Mouse (Mus musculus) heart, postnatal 25 days (tissue): ENCODE data around the gene Cyp24a1. TPM values are rescaled to one million over a fixed set of nuclear protein-coding genes. Genes with fewer than 3 reads are reported as not detected.

Experiments
- DNase-seq: peaks from one replicate; pipeline ENCODE4 v3.0.0; 2022; ENCODE audit warnings: low spot score
- intact Hi-C: fragments of 180-260 bp; cut with DNase I; formaldehyde crosslinking; loops from one replicate; pipeline ENCODE4 v1.15.1; 2025
- total RNA-seq, 2 experiments: library from RNA; stranded (reverse); gene quantifications; 2 replicates each; pipeline ENCODE4 v1.2.3; 2021

Gene Cyp24a1
- total RNA-seq, result not detected

DNA sequence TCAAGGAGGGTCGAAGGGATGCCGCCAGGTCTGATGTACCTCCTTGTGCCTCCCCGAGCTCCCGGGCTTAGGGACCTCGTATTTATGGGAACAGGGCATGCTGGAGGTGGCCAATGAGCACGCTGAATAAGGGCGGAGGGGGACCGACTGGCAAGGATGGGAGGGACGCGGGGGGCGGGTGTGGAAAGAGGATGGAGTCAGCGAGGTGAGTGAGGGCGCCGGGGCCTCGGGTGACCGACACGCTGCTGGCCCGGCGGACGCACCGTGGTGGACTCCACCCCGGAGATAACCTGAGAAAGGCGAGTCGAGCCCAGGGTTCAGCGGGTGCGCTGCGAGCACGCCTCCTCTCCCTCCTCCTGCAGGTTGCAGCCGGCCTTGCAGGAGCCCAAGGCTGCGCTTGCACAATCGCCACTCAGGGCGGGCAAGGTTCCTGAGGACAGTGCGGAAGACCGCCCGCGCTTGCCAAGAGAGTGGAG, at the start of gene Cyp24a1:
Cyp24a1 (minus strand) TSS at position 55 of the 476 bp plus-strand sequence.
- intact Hi-C loops, result no loop called here
- peak; percentile 23 for DNase-seq

DNA sequence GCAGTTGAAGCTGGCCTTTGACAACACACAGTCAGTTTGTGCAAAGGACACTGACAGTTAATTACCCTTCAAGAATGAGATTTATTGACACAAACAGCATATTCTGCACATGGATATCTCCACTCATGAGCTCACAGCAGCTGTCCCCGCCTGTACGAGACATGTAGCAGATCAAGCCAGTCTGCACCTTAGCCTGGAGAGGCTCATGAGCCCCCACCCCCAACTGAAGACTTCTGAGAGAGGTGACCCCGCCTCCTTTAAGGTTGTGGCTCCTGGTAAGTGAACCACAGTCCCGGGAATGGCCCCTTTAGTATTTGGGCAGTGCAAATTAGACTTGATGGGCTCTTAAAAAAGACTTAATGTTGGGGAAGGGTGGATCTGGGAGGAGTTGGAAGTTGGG, 48.8 kb upstream of the Cyp24a1 start:
- intact Hi-C loops, result no loop called here

DNA sequence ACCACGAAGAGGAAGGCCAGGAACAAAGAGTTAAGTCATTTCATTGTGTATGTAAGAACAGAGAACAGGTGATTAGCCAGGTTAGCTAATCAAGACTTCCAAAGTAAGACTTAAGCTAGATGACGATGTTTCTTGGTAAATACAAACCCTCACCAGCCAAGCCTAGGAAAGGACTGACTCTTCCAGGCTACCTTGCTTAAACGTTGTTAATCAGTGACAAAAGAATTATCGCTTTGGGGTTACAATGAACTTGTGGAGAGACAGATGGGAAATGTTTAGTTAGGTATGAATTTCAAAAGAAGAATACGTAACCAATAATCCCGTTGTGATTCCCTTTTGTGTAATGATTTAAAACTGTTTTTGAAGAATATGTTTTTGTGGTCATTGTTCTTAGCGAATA, 48.0 kb upstream of the Cyp24a1 start:
- DNase-seq, result no peak
- intact Hi-C loops, result no loop called here

More for the DNA sequence above, 48.8 kb upstream of the Cyp24a1 start:
- no peak for DNase-seq

DNA sequence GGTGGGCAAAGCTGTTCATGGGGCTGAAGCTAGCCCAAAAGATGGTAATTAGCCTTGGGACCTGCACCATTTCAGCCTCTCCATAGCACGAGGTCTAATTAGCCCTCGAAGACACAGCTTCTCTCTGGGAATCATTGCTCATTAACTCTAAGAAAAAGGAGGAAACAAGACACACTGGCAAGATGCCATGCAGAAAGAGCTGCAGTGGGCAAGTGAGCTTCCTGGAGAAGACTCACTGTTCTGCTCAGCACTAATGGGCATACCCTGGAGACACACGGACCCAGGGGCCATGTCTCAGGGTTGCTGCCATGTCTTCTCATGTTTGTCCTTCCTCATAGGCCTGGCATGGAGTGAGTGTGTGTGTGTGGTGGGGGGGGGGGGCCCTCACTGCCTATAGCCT, 47.2 kb upstream of the Cyp24a1 start:
- no peak for DNase-seq
- intact Hi-C loops, result no loop called here

DNA sequence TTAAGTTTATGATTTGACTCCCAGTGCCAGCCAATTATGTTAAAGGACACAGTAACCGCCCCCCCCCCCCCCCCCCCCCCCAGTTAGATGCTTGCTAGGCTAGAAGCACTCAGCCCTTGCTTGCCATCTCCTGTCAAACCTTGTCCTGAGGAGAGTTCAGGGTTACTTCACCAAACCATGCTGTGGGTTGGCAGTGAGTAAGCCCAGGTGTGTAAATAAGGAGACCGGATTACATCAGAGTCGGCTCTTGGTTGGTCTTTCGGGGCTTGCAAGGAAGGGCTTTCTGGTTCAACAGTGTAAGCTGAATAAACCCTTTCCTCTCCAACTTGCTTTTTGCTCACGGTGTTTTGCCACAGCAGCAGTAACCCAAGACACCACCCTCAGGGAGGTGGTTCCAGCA, 46.7 kb upstream of the Cyp24a1 start:
- intact Hi-C loops, result no loop called here
- DNase-seq, result no peak

DNA sequence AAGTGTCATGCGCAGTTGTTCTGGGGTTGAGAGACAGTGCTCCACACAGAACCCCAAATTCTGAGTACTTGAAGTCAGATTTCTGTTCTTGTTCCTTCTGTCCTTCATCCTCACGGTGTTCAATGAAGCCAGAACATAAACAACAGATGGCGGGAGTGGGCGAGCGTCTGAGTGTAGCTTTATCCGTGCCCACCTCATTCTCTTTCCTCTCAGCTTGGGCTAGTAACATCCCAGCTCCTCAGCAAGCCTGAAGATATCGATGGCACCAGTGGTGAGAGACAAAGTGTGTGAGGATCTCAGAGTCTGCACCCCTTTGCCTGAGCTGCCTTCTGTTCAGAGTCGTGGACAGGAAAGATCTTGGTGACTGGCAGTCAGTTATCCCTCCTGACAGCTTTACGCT, 42.3 kb upstream of the Cyp24a1 start:
- intact Hi-C loops, result no loop called here
- DNase-seq, result no peak

DNA sequence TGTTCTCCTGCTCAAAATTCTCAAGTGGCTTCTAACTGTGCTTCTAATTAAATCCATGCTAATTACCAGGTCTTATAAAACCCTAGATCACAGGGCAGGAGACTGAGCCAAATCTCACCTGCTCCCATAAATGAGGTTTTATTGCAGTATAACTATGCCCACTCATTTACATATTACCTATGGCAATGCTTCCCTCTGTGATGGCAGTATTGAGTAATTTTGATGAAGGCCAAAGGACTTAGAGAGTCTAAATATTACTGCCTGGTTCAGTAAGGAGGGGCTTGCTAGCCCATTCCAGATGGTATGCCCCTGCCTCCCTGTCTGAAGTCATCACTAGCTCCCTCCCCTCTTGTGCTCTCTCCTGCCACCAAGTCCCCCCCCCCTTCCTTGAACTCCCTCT, 38.9 kb upstream of the Cyp24a1 start:
- intact Hi-C loops, result no loop called here

DNA sequence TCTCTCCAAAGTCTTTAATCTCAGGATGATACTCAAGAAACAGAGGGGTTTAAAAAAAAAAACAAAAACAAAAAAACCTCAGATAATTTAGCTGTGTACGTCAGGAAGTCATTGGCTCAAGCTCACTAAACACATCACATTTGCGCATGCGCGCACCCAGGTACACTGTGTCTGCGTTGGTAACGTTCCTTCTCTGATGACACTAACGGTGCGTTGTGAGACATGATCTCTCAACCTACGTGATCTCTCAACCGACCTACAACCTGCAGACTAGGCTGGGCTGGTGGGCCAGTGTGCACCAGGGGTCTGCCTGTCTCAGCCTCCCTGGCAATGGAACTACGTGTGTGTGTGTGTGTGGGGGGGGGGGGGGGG, 37.8 kb upstream of the Cyp24a1 start:
- no peak for DNase-seq
- intact Hi-C loops, result no loop called here

More for the DNA sequence above, 38.9 kb upstream of the Cyp24a1 start:
- no peak for DNase-seq

DNA sequence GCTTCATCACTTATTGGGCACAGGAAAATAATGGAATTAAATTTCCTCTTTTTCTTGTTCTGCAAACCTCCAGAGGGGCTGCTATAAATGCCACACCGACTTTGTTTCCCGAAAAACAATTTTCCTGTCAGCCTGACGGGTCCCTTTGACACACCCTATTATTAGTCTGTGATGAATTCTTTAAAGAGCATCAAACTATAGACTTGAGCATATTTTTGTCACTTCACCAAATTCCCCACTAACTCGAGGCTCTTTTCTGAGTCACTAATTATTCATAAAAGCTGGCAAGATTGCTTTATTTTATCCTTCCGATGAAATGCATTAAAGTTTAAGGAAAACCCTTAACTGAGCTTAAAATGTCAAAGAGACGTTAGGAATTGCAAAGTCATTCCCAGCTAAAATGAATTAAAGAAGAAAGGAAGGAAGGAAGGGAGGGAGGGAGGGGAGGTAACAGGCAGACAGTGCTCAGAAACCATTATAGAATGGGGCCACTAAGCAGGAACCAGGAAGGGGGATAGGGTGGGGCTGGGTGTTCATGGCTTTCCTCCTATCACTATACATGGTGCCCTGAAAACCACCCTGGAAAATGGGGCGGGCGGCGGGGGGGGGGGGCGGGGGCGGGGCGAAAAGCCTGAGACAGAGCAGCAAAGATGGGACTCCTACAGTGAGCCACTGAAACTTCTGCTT, 37.3 kb upstream of the Cyp24a1 start:
- intact Hi-C loops, result no loop called here
- no peak for DNase-seq

DNA sequence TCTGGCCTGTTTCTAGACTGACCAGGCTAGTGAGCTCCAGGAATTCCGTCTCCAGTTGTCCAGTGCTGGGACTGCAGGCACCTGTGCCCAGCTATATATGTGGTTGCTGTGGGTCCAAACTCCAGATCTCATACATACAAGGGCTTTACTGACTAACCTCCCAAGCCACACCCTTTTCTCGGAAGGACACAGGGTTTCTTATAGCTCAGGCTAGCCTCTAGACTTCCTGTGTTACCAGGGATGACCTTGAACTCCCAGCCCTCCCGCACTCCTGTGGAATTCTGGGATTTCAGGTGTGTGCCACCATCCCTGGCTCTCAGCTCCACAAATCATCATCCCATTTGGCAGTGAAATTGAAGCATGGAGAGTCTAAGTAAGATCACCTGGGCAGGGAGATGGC, 33.3 kb upstream of the Cyp24a1 start:
- no peak for DNase-seq
- intact Hi-C loops, result no loop called here

DNA sequence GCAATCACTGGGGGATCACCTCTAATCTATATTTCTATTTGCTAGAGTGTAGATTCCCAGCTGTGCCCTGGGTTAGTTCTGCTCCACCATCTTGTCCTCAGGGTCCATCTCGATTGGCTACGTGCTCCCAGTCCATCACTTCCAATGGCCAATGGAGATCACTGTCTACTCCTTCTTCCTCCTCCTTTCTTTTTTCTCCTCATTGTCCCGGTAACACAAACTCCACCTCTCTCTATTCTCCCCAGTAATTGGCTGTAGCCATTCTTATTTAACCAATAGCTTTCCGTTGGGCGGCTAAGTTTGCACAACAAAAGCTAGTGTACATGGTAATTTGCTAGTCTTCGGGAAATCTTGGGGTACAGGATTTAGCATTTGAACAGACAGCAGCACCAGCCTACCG, 32.8 kb upstream of the Cyp24a1 start:
- intact Hi-C loops, result loop anchor here (10.0 kb wide), 1 partner anchor 1685 kb away; no protein-coding TSS in a partner anchor

DNA sequence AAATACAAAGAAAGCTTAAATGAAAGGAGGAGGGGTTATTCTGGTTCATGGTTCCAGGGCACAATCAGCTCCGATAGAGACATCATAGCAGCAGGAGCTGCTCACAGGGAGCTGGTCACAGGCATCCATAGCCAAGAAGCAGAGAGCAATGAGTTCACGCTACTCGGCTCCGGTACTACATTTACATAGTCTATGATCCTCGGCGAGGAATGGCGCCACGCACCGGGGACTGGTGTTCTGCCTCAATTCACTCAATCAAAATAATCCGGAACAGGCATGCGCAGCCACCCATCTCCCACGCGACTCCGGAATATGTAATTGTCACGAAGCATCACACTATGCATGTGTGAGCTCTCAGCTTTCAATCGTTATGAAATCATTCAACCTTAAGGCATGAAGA, 31.1 kb upstream of the Cyp24a1 start:
- no peak for DNase-seq
- intact Hi-C loops, result loop anchor here (10.0 kb wide), 1 partner anchor 1687 kb away; no protein-coding TSS in a partner anchor

More for the DNA sequence above, 32.8 kb upstream of the Cyp24a1 start:
- DNase-seq, result no peak

DNA sequence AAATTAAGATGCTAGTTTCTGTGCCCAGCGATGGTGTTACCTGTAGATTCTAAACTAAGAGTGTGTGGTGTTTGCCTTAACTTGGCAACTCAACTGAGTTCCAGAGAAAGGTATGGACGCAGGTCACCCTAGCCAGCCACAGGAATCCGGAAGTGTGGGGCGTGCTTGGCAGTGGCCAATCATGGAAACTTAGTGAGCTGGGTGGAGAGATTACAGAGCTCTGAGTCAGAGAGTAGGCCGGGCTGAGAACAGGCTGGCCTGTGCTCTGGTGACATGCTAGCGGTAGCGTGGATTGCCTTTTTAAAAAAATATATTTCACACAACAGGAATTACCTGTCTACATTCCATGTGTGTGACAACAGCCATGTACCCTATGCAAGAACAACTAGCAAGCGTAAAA, 29.6 kb upstream of the Cyp24a1 start:
- intact Hi-C loops, result loop anchor here (10.0 kb wide), 1 partner anchor 1688 kb away; no protein-coding TSS in a partner anchor

DNA sequence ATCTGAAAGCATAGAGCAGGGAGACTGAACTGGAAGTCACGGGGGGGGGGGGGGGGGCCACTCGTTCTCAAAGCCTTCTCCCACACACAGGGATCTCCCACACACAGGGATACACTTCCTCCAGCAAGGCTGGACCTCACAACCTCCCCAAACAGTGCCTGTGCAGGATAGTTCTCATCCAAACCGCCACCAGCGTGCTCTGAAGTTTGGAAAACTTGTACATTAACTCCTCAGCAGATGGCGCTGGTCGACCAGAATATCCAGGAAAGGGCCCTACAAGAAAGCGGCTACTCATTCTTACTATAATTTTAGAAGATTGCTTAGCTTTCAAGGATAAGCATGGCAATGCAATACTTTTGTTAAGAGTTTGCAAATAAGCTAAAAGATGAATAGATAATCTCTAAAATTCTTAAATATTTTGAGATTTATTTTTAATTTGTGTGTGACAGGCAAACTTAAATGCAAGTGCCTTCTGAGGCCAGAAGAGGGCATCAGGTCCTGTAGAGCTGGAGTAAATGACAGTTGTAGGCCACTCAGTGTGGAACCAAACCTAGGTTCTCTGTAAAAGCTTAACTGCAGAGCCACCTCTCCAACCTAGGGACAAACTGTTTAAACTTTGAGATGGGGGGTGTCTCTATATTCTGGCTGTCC, 23.5 kb upstream of the Cyp24a1 start:
- no peak for DNase-seq
- intact Hi-C loops, result loop anchor here (1.0 to 10.0 kb wide), 3 partner anchors 76 to 1694 kb away; no protein-coding TSS in a partner anchor

More for the DNA sequence above, 29.6 kb upstream of the Cyp24a1 start:
- no peak for DNase-seq

DNA sequence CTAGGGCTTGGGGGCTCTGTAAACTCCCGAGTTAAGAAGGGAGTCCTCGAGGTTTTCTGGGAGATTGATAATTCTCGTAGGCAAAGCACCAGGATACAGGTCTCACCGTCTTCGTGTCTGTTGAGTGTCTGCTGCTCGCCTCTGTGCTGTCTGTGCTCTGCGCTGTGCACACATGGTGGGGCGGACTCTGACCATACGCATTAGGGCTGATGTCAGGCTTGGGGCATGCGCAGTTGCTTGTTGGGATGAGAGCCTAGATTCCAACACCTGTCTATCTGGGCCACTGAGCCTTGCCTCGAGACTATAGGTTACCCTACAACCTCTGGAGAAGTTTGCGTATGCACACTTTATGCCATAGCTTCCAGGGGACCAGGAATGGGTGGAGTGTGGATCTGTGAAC, 16.8 kb upstream of the Cyp24a1 start:
- intact Hi-C loops, result no loop called here
- DNase-seq, result no peak

DNA sequence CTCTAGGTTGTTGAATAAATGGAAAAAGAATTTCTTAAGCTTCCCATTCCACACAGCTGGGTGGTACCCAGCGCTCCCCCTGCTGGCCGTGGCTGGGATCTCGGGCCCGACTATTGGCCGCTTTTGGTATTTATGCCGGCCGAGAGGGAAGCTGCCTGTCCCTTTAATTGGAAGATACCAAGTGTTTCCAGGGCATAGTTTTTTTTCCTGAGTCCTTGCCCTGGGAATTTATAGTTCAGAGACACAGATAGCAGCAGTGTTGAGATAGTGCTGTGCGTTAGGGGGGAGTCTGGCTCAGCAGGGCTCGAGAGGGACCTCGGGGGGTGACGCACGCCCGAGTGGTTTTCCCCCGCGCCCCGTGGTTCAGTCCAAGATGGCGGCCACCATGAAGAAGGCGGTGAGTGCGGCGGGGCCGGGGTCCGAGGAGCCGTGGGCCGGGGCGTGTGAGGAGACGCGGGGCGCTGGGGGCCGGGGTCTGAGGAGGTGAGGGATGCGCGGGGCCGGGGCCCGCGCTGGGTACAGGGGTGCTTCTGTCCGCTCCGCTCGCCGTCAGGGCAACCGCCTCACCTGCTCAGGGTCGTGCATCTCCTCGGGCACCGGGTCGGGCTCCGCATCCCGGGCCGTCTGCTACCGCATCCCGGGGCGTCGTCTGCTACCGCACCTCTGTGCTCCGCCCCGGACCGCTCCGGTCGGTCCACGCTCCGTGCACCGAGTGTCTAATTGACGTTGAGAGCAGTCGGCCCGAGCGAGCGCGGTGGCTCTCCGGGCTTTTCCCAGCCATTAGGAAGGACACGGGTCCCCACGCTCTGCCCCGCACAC, 14.3 kb upstream of the Cyp24a1 start:
- peak; percentile 76 for DNase-seq
- intact Hi-C loops, result no loop called here

DNA sequence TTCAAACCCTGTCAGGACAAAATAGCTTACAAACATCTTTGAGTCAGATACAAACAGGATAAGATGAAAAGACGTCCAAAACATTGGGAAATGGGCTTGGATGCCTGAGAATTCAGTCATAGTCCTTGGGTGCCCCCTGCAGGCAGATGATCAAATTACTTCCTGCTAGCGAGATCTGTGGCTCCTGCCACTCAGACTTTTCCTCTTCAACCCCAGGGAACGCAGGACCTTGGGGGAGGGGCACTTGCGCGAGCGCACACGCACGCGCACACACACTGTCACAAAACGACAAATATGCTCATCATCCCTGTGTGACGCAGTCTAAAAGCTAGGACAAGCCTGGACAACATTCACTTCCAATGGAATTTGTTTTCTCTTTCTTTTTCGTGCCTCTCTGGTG, 11.9 kb upstream of the Cyp24a1 start:
- peak; percentile 65 for DNase-seq
- intact Hi-C loops, result loop anchor here (1.0 to 2.0 kb wide), 2 partner anchors 58 to 154 kb away; no protein-coding TSS in a partner anchor

DNA sequence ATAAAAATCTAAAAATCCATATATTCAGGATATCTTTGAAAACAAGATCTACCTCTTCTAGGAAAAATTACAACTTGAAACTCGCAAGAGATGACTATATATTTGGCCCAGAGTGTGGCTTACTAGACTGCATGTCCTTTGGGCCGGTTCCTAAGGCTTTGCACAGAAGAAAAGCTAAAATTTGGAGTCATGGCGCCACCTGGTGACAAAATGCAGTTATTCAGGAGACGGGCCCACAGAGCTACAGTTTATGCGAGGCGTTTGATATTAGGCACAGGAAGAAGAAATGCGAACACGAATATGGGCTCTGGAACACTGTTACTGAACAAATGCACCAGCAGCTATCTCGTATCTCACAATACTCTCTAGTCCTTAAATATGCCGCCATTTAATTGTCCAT, 10.8 kb upstream of the Cyp24a1 start:
- intact Hi-C loops, result loop anchor here (1.0 to 2.0 kb wide), 2 partner anchors 56 to 153 kb away; no protein-coding TSS in a partner anchor
- peak; percentile 40 for DNase-seq

DNA sequence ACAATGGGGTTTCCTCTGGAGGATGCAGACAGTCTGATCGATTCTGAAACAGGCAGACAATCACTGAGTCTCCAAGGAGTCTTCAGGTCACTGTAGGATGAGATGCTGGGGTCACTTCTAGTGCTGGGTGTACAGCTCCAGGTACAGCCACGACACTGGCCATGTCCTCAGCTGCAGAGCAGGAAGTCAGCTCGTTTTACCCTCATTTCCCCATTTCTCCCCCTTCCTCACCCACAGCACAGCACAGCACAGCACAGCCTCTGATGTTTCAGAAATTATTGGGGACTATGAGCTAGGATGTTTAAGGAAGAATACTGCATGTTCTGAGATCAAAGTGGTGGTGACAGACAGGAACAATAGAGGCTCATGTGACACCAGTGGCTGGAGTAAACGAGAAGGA, 7.0 kb upstream of the Cyp24a1 start:
- DNase-seq, result no peak
- intact Hi-C loops, result loop anchor here (1.0 kb wide), 1 partner anchor 16 kb away; no protein-coding TSS in a partner anchor

DNA sequence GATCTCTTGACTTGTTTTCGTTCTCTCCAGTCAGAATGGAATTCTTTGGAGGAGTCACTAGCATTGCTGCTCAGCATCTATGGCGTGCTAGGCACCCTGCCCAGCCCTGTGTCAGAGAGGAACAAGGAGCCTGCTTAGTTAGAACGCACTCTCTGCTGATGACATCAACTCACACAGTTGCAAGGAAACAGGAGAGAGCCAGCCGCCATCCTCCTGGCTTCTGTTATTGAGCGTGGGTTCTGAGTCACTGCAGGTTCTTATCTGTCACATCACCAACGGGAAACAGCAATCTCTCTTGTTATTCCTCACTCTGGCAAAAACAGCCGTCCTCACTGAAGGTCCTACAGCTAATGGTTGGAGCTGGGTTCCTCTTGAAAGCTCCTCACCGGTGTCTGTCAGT, 6.4 kb upstream of the Cyp24a1 start:
- intact Hi-C loops, result no loop called here
- DNase-seq, result no peak
